Mouse (Mus musculus): ENCODE measurements around the gene Cldn4. TPM values are rescaled to one million over a fixed set of nuclear protein-coding genes. Genes with fewer than 3 reads are reported as not detected.

Cldn4 gene
- total RNA-seq, 4 experiments from 2014 or later, result not detected

DNA sequence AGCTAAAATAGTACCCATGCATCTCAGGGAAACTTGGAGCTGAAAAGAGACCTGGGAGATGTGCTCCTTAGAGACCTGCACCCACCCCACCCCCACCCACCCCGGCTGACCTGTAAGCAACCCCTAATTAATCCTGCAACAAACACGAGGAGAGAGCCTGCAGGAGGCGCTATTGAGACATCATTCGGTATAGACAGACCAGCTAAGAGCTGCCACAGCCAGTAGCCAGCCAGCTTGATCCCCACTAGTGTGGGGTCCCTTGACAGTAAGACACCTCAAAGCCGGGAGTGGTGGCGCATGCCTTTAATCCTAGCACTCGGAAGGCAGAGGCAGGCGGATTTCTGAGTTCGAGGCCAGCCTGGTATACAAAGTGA, 13.8 kb downstream of the Cldn4 start:
- DNase-seq (ENCODE audit: low spot score in 2 of 2), result peak; percentile 38 to 45

- DNase-seq (ENCODE audit: low spot score in 2 of 2), result peak; percentile 77 to 78
Observed at GRCm38 (mm10) chr5:134932179-134932902, 14.4 kb downstream of the Cldn4 start, which contains the start of gene Mettl27. Mettl27 (plus strand) TSS chr5:134932368.

- DNase-seq (ENCODE audit: low spot score in 2 of 2), result no peak
Observed at GRCm38 (mm10) chr5:134929988-134930387, 16.7 kb downstream of the Cldn4 start.

- no peak for DNase-seq (ENCODE audit: low spot score in 2 of 2)
Observed at GRCm38 (mm10) chr5:134926726-134927125, 20.0 kb downstream of the Cldn4 start.

DNA sequence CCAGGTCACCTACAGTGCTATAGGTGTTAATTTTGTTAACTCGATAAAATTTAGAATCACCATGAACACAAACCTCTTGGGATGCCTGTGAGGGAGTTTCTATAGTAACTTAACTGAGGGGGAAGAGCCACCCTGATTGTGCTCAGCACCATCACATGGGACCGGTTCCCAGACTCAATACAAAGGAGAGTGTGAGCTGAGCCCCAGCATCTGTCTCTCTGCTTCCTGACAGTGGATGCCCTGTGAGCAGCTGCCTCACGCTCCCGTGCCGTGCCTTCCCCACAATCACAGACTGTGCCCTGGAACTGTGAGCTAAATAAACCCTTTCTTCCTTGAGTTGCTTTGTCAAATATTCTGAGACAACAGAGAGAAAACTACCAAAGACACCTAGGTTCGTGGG, 23.6 kb downstream of the Cldn4 start:
- no peak for DNase-seq (ENCODE audit: low spot score in 2 of 2)

DNA sequence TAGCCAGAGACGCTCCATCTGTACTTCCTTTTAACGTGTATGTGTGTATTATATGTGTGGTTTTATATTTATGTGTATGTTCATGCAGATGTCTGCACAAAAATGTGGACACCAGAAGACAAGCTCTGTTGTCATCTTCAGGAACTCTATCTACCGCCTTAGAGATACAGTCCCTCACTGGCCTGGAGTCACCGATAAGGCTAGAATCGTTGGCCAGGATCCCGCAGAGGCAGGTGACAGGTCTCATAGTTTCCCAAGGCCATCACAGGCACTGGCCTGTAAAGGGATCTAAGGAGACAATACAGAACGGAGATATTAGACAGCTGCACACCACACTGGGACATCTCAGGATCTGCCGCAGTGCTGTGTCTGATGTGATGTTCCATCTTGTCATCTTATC, 25.6 kb downstream of the Cldn4 start:
- no peak for DNase-seq (ENCODE audit: low spot score in 2 of 2)

DNA sequence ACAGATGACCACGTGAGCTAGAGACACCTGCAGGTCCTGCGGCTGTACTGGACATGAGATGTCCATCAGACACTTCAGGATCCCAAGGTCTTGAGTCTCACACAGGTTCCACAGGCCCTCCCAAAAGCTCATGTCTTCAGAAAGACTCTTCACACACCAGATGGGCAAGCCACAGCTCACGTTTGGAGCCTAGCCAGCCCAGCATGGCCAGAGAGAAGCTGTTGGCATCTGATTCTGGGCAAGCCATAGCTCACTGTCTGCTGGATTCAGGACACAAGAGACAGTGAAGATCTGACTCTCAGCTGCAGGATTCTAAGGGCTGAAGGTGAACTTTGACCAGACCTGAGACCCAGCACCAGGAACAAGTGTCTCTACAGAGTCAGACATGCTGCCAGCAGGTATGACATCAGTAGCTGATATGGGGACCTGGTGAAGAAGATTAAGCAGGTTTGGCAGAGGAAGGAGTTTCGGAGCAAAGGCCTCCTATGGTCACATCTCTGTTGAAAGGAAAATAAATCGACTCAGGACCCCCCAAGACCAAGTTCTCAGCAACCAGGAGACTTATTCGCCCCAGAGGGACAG, 26.5 kb downstream of the Cldn4 start:
- no peak for DNase-seq (ENCODE audit: low spot score in 2 of 2)

- DNase-seq (ENCODE audit: low spot score in 2 of 2), result no peak
Observed at GRCm38 (mm10) chr5:134919097-134919496, 27.6 kb downstream of the Cldn4 start.

GRCm38 (mm10) chr5:134918071-134918832, 28.5 kb downstream of the Cldn4 start:
- DNase-seq (ENCODE audit: low spot score in 2 of 2), result peak; percentile 17 to 33

DNA sequence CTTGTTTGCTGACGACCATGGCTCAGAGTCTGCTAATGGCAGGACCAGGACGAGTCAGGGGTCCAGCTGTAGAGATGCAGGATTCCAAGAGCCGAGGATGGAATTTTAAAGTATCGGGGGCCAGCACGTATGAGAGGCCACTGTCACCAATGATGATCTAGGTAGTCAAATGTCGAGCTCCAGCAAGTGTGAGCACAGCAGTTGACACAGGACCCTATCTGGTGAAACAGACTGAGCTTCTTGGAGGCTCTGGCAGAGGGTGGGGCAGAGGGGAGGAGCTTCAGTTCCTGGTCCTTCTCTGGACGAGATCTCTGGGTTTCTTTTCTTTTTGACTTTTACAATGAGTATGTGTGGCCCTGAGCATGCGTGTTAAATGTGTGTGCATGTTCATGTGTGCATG, 31.4 kb downstream of the Cldn4 start, which contains the start of gene Cldn13:
Cldn13 (minus strand) TSS at position 216 of the 400 bp plus-strand sequence.
- no peak for DNase-seq (ENCODE audit: low spot score in 2 of 2)

DNA sequence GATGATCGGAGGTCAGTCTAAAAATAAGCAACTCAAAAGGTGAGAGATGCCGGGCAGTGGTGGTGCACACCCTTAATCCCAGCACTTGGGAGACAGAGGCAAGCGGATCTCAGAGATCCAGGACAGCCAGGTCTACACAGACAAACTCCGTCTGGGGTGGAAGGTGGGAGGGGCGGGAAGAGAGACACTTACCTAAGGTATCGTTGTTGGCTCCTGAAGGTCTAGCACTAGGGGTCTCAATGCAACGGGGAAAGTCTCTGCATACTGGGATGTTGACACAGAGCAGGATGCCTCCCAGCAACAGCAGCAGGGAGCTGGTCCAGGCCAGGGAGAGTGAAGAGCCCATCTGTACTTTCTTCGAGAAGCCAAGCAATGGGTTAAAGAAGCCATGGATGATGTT, 32.2 kb downstream of the Cldn4 start:
- DNase-seq (ENCODE audit: low spot score in 2 of 2), result no peak

- no peak for DNase-seq (ENCODE audit: low spot score in 2 of 2)
Observed at GRCm38 (mm10) chr5:134913753-134914152, 33.0 kb downstream of the Cldn4 start.

GRCm38 (mm10) chr5:134913352-134913751, 33.4 kb downstream of the Cldn4 start:
- DNase-seq (ENCODE audit: low spot score in 2 of 2), result no peak

GRCm38 (mm10) chr5:134911901-134912300, 34.8 kb downstream of the Cldn4 start:
- DNase-seq (ENCODE audit: low spot score in 2 of 2), result no peak

- DNase-seq (ENCODE audit: low spot score in 2 of 2), result peak; percentile 84 to 86
Observed at GRCm38 (mm10) chr5:134907135-134907534, 39.6 kb downstream of the Cldn4 start.

- no peak for DNase-seq (ENCODE audit: low spot score in 2 of 2)
Observed at GRCm38 (mm10) chr5:134906633-134907032, 40.1 kb downstream of the Cldn4 start, which contains the start of gene Tmem270. Tmem270 (minus strand) TSS chr5:134906733.

DNA sequence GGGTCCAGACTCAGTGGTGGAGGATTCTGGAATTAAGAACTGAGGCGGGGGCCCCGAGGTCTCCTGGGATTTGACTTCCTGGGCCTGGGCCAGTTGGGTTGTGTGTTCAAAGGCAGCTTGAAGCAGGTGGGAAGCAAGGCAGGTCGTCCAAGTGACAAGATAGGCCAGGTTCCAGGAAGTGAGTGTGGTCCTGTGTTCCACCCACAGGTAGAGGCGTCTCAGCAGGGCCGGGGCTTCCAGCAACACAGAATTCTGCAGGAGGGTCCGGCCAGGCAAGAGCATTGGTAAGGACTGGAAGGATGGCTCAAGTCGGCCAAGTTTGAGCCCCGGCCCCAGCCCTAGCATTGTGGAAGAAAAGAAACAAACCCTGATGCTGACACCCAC, 45.1 kb downstream of the Cldn4 start:
- DNase-seq (ENCODE audit: low spot score in 2 of 2), result no peak

- no peak for DNase-seq (ENCODE audit: low spot score in 2 of 2)
Observed at GRCm38 (mm10) chr5:134901012-134901643, 45.6 kb downstream of the Cldn4 start.

- no peak for DNase-seq (ENCODE audit: low spot score in 2 of 2)
Observed at GRCm38 (mm10) chr5:134897596-134897995, 49.1 kb downstream of the Cldn4 start.

DNA sequence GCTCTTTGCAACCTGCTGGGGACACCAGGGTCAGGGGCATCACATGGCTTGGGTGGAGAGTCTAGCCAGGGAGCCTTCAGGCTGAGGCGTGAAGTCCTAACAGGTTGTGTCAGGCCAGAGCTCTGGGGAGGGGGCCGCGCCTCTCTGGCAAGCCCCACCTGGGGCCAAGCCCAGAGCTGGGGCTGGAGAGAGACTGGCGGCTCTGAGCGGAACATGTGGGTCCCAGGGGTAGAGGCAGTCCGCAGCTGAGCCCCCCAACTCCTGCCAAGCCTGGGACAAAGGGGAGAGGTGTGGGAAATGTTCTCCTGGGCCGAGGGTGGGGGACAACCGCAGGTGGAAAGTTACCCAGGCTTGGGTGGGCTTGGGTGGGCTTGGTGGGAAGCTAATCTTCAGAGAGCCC, 49.8 kb downstream of the Cldn4 start:
- no peak for DNase-seq (ENCODE audit: low spot score in 2 of 2)

DNA sequence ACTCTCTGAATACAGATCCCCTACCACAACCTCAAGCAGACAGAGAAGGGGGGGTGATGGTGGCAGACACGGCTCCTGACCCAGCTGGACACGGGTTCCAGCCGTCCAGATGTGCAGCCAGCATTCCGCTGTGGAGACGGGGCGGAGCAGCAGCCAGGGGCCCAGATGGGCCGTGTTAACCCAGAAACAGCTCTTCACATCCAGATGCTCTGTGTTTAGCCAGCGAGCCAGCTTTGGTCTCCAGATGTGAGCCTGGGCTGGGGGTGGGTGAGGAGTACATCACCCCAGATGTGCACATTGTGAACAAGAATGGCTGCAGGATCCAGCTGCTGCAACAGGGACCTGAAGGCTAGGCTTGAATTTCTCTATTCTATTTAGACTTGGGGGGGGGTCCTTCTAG, 51.4 kb downstream of the Cldn4 start:
- DNase-seq (ENCODE audit: low spot score in 2 of 2), result peak in 1 of 2 experiments; percentile 38
